Comparison of ENCODE assay signal across 9 mouse cellular contexts in the genomic region with DNA sequence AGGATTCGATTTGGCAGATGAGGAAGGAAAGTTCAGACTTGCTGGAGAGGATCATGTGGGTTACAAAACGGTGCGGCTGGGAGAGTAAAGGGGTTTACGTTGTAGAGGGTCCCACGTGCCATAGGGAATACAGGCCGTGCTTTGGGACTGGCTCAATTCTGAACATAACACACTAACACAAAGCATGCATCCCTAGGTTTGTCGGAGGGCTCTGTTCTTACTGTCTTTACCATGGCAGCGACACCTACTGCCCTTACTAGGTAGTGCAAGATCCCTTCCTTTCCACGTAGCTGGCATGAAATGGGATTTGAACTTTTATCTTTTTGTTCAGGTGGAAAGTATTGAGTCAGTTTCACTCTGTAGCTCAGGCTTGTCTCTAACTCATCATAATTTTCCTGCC. TPM values are rescaled to one million over a fixed set of nuclear protein-coding genes. Genes with fewer than 3 reads are reported as not detected.
DNase-seq lines count a peak whose midpoint lies in the region; ATAC-seq and TF ChIP-seq lines count a peak whose summit lies in the region.
"Had no signal": no experiment of that assay in that cellular context is flagged by ENCODE, and none has a peak within 500 bp of the region (broad histone marks: within the 10 kb centered on the region; RNA-seq: fewer than 3 reads in every experiment).

No protein-coding gene starts in this region.

- no peak for ATAC-seq in hindbrain, embryonic 11.5 days (ENCODE audit: low FRiP score)
- no peak for ATAC-seq in hindbrain, embryonic 16.5 days
- 0 out of 2 replicates have a peak, but pooled peaks have one; percentile 49 for ATAC-seq in hindbrain, postnatal 0 days
- no peak for ATAC-seq in lung, postnatal 0 days

- no peaks in the 10 kb centered on the region for H3K9me3 ChIP-seq in hindbrain, embryonic 11.5 days (ENCODE audit: control insufficient read depth, low read length)
- no peaks in the 10 kb centered on the region for H3K9me3 ChIP-seq in hindbrain, embryonic 16.5 days (ENCODE audit: control insufficient read depth, low read length)
- H3K9me3 ChIP-seq in hindbrain, postnatal 0 days (ENCODE audit: low read length) = no peaks in the 10 kb centered on the region
- H3K9me3 ChIP-seq in lung, postnatal 0 days (ENCODE audit: low read length) = no peaks in the 10 kb centered on the region

- H3K9ac ChIP-seq in hindbrain, embryonic 11.5 days (ENCODE audit: low read depth, low read length) = no peak overlapping the region
- H3K9ac ChIP-seq in hindbrain, embryonic 16.5 days (ENCODE audit: low read depth, low read length) = no peak overlapping the region
- H3K9ac ChIP-seq in hindbrain, postnatal 0 days (replicated peaks; ENCODE audit: low read length) = no peak overlapping the region
- no peak overlapping the region for H3K9ac ChIP-seq in lung, postnatal 0 days (replicated peaks; ENCODE audit: low read depth)

- no peaks in the 10 kb centered on the region for H3K36me3 ChIP-seq in hindbrain, embryonic 11.5 days (ENCODE audit: control insufficient read depth, insufficient read depth, low read length)
- peaks cover 19% of the 10 kb centered on the region for H3K36me3 ChIP-seq in hindbrain, embryonic 16.5 days (ENCODE audit: control insufficient read depth, insufficient read depth, low read length)
- peaks cover 17% of the 10 kb centered on the region; the same call in 1 of the 2 replicates for H3K36me3 ChIP-seq in hindbrain, postnatal 0 days (ENCODE audit: insufficient read depth, low read length)
- H3K36me3 ChIP-seq in lung, postnatal 0 days (ENCODE audit: insufficient read depth, low read length) = no peaks in the 10 kb centered on the region; the same call in 1 of the 2 replicates

- no peak for TF ChIP-seq EP300 in lung, postnatal 0 days (IDR thresholded peaks at IDR 0.05)

- H3K4me2 ChIP-seq in hindbrain, embryonic 11.5 days (replicated peaks; ENCODE audit: low read depth, low read length) = no peak overlapping the region
- H3K4me2 ChIP-seq in hindbrain, embryonic 16.5 days (ENCODE audit: low read length) = no peak overlapping the region
- H3K4me2 ChIP-seq in hindbrain, postnatal 0 days (ENCODE audit: low read depth, low read length) = no peak overlapping the region
- no peak overlapping the region for H3K4me2 ChIP-seq in lung, postnatal 0 days (replicated peaks; ENCODE audit: low read depth, low read length)

- no peaks in the 10 kb centered on the region for H3K4me1 ChIP-seq in hindbrain, embryonic 11.5 days (replicated peaks; ENCODE audit: control insufficient read depth, insufficient read depth, low read length)
- no peaks in the 10 kb centered on the region for H3K4me1 ChIP-seq in hindbrain, embryonic 16.5 days (ENCODE audit: control insufficient read depth, insufficient read depth, low read depth, low read length)
- H3K4me1 ChIP-seq in hindbrain, postnatal 0 days (ENCODE audit: insufficient read depth, low read length) = no peaks in the 10 kb centered on the region
- no peaks in the 10 kb centered on the region for H3K4me1 ChIP-seq in lung, postnatal 0 days (ENCODE audit: insufficient read depth, low read depth, low read length)

- H3K27ac ChIP-seq in hindbrain, embryonic 11.5 days (ENCODE audit: low read depth, low read length) = no peak overlapping the region
- H3K27ac ChIP-seq in hindbrain, embryonic 16.5 days (ENCODE audit: low read depth, low read length) = no peak overlapping the region
- H3K27ac ChIP-seq in hindbrain, postnatal 0 days = no peak overlapping the region
- no peak overlapping the region for H3K27ac ChIP-seq in lung, postnatal 0 days (ENCODE audit: low read length)

- 52% methylated on average over 9 of the region's 9 CpGs for WGBS in hindbrain, embryonic 11.5 days
- 46% methylated on average over 9 of the region's 9 CpGs for WGBS in hindbrain, embryonic 16.5 days
- WGBS in hindbrain, postnatal 0 days = 36% methylated on average over 9 of the region's 9 CpGs
- 36% methylated on average over 9 of the region's 9 CpGs for whole genome bisulfite sequencing in lung, postnatal 0 days

- DNase-seq in hindbrain, embryonic 11.5 days (ENCODE audit: low spot score) = peak; percentile 79
- peak; percentile 43 for DNase-seq in A20 (ENCODE audit: low read depth, low spot score)
- peak; percentile 67 for DNase-seq in MN1 (ENCODE audit: low spot score)
- DNase-seq in cerebellum, postnatal 10 days = peak; percentile 78 to 82
- peak; percentile 69 for DNase-seq in hindbrain, postnatal 0 days (ENCODE audit: low spot score)
- DNase-seq in lung, postnatal 0 days (ENCODE audit: low spot score) = peak; percentile 59
- peak; percentile 78 for DNase-seq in testis, postnatal 10 days (ENCODE audit: low spot score)

- H3K4me3 ChIP-seq in hindbrain, embryonic 11.5 days (ENCODE audit: low read depth, low read length) = no peak overlapping the region
- no peak overlapping the region for H3K4me3 ChIP-seq in hindbrain, embryonic 16.5 days (ENCODE audit: low read length)
- H3K4me3 ChIP-seq in hindbrain, postnatal 0 days (ENCODE audit: low read length) = no peak overlapping the region
- no peak overlapping the region for H3K4me3 ChIP-seq in lung, postnatal 0 days (ENCODE audit: low read depth, low read length)
- H3K4me3 ChIP-seq: erythroblast, embryonic 14.5 days had no signal

- TF ChIP-seq CTCF in hindbrain, postnatal 0 days (IDR thresholded peaks at IDR 0.05; ENCODE audit: low read depth) = peak; percentile 87
- peak; percentile 87 for TF ChIP-seq CTCF in lung, postnatal 0 days (IDR thresholded peaks at IDR 0.05)

- H3K27me3 ChIP-seq in hindbrain, embryonic 11.5 days (ENCODE audit: control insufficient read depth, insufficient read depth, low read length) = no peaks in the 10 kb centered on the region
- no peaks in the 10 kb centered on the region for H3K27me3 ChIP-seq in hindbrain, embryonic 16.5 days (replicated peaks; ENCODE audit: control insufficient read depth, insufficient read depth, low read length)
- H3K27me3 ChIP-seq in hindbrain, postnatal 0 days (ENCODE audit: insufficient read depth, low read length) = no peaks in the 10 kb centered on the region
- no peaks in the 10 kb centered on the region for H3K27me3 ChIP-seq in lung, postnatal 0 days (replicated peaks; ENCODE audit: insufficient read depth, low read length)

RNA-seq across cellular contexts. Expression of a gene that starts 15.9 kb away (rescaled TPM):
- 55.1 and 57.6 TPM in 2 replicates for polyA plus RNA-seq in hindbrain, embryonic 11.5 days (2014; fragmentation: Nextera tagmentation; extraction: Ambion mirVana)
- polyA plus RNA-seq in hindbrain, embryonic 16.5 days (2015; fragmentation: Nextera tagmentation; extraction: Ambion mirVana) = 64.7 and 64.8 TPM in 2 replicates
- 60.1 and 71.3 TPM in 2 replicates for total RNA-seq in hindbrain, postnatal 0 days (2014; rRNA removed)
- 47.2 and 50.9 TPM in 2 replicates for polyA plus RNA-seq in hindbrain, postnatal 0 days (2015; fragmentation: Nextera tagmentation; extraction: Ambion mirVana)
- polyA plus RNA-seq in lung, postnatal 0 days (2015; fragmentation: Nextera tagmentation; extraction: Ambion mirVana) = 19.4 and 19.5 TPM in 2 replicates

RNA-seq across cellular contexts. Expression of a gene that starts 15.9 kb away (rescaled TPM):
- 46.1 and 46.2 TPM in 2 replicates for polyA plus RNA-seq in hindbrain, embryonic 11.5 days (2014; fragmentation: Nextera tagmentation; extraction: Ambion mirVana)
- 28.4 and 29.9 TPM in 2 replicates for polyA plus RNA-seq in hindbrain, embryonic 16.5 days (2015; fragmentation: Nextera tagmentation; extraction: Ambion mirVana)
- total RNA-seq in hindbrain, postnatal 0 days (2014; rRNA removed) = 56.7 and 67.6 TPM in 2 replicates
- polyA plus RNA-seq in hindbrain, postnatal 0 days (2015; fragmentation: Nextera tagmentation; extraction: Ambion mirVana) = 36.1 and 37.4 TPM in 2 replicates
- polyA plus RNA-seq in lung, postnatal 0 days (2015; fragmentation: Nextera tagmentation; extraction: Ambion mirVana) = 19.0 and 22.6 TPM in 2 replicates

RNA-seq across cellular contexts. Expression of a gene that starts 57.9 kb away (rescaled TPM):
- 84.4 and 88.9 TPM in 2 replicates for polyA plus RNA-seq in hindbrain, embryonic 11.5 days (2014; fragmentation: Nextera tagmentation; extraction: Ambion mirVana)
- 35.7 and 47.9 TPM in 2 replicates for polyA plus RNA-seq in hindbrain, embryonic 16.5 days (2015; fragmentation: Nextera tagmentation; extraction: Ambion mirVana)
- 35.2 and 39.1 TPM in 2 replicates for total RNA-seq in hindbrain, postnatal 0 days (2014; rRNA removed)
- 49.9 and 53.2 TPM in 2 replicates for polyA plus RNA-seq in hindbrain, postnatal 0 days (2015; fragmentation: Nextera tagmentation; extraction: Ambion mirVana)
- 38.9 and 39.7 TPM in 2 replicates for polyA plus RNA-seq in lung, postnatal 0 days (2015; fragmentation: Nextera tagmentation; extraction: Ambion mirVana)
